Mouse (Mus musculus) effector memory CD4-positive, alpha-beta T cell, adult 7 months (primary cell): ENCODE measurements around the gene Wars. TPM values are rescaled to one million over a fixed set of nuclear protein-coding genes. Genes with fewer than 3 reads are reported as not detected.

Experiments used
- polyA plus RNA-seq: library from polyadenylated mRNA; unstranded; fragments of 100-300 nt; shearing (Covaris generic); gene quantifications from one replicate; pipeline ENCODE4 v1.2.1, GENCODE M21; 2017

Wars gene
- polyA plus RNA-seq = 34.3 TPM

DNA sequence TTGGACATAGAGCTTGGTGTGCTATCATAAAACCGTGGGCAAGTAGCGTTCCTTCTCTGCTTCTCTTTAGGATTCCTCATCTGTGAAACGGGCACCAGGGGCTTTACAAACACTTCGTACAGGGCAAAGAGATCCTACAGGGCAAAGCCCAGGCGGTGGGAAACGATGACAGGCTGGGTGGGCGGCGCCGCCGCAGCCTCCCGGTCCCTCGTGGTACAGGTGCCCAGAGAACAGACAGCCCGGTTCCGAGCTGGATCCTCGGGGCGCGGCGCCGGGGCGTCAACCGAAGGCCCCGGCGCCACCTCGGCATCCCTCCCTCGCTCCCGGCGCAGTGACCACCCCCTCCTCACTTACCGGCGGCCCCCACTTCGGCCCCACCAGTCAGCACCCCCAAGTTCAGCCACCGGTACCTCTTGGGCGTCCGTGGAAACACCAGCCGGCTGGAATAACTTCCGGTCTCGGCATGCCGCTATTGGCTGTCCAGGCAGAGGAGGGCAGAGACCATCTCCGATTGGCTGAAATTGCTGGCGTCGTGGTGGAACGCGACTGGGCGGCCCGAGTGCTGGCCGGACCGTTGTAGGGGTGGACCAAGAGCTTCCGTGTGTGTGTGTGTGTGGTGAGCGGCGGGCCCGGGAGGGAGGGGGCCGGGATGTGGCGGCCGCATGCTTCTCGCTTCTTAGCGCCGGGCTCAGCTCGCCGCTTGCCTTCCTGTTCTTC lies at the start of gene Wars:
Gene Wars (minus strand): TSS at position 460 of the 717 bp plus-strand sequence.

DNA sequence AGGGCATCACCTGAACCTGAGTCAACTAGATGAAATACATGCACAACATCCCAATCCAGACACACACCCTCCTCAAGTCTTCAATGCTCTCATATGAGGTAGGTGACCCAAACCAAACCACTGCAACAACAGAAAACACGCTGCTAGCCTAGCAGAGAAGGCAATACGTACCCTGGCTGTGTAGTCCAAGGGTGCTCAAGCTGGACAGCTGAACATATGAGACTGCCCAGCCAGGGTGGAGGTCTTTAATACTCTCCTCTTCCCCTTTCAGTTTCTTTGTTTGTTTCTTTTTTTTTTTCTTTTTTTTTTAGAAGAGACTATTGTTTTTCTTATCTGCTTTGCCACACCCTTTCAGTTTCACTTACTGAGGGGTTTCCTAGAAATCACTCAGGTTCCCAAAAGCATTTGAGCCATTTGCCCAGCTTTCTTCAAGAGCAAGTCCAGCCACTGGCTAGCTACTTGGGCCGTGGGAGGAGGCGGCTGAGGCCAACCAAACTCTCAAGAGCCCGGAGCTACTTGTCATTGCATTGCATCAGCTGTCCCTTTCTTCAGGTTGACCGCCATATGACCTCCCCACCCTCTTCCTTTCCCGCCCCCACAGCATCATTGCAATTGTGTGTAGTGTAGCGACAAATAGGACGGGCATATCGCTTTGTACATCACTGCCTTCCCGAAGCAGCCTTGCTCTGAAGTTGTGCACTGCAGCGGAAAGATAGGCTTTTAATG lies 822 bp downstream of the Wars start, which contains the start of gene Wdr25:
Gene Wdr25 (plus strand): TSS at position 643 of the 726 bp plus-strand sequence.

DNA sequence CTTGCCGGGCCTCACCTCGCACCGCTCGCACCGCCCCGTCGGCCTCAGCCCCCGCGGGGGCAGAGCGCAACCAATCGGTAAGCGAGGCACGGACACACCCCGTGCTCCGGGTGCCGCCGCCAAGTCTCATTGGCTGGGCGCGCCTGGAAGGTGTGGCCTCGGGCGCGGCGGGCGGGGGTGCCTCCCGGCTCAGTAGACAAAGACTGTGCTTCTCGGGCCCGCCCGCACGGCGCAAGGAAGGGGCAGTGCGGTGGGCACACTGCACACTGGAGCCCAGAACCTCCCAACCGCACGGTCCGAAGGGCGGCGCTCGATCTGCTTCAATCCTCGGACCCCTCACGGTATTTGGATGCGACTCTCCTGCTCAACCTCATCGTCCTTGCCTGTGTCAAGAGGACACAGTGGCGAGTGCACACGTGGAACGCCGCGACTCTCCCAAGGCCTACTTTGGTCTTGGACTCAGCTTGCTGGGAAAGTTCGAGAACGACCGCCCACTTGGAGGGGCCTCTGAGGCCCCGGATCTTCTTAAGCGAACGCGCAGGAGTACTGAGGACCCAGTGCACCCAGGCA lies 58.0 kb downstream of the Wars start, which contains the start of the genes Slc25a29 and Slc25a47:
Gene Slc25a29 (minus strand): TSS at position 44 of the 570 bp plus-strand sequence.
Gene Slc25a47 (plus strand): TSS at position 207 of the 570 bp plus-strand sequence.

Other genes starting within 250 kb of the Wars start
- gene Degs2, start 191.9 kb downstream of the Wars start, polyA plus RNA-seq = 1.5 TPM
- gene Yy1, start 101.2 kb downstream of the Wars start, polyA plus RNA-seq = 16.2 TPM
- gene Slc25a29, start 58.3 kb downstream of the Wars start, polyA plus RNA-seq = 5.0 TPM
- gene Slc25a47, start 58.1 kb downstream of the Wars start, polyA plus RNA-seq = 0.78 TPM
- 6.4 TPM for gene Wdr25, start 543 bp downstream of the Wars start, polyA plus RNA-seq
- gene Begain, start 174.0 kb upstream of the Wars start, polyA plus RNA-seq = not detected